Mouse (Mus musculus): ENCODE data around the gene Itga11.

Itga11 gene

DNA sequence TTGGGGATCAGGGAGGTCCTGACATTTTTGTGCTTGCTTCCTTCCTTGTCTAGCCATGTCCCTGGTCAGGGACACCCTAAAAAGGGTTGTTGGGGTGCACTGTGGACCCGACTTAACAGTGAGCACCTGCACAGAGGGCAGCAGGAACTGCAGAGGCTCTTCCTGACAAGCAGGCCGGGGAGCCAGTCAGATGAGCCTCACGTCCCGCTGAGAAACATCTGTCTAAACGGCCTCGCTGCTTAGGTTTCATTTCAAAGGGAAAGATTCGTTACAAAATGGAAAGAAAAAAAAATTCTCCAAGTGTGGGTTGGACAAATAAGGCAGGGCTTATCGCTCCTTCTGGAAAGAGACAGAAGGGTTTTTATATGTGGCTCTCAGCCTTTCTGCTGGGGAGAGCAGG lies 40.4 kb downstream of the Itga11 start:
- TF ChIP-seq GATA4 (IDR thresholded peaks at IDR 0.05; ENCODE audit: insufficient replicate concordance, low read length): no peak

DNA sequence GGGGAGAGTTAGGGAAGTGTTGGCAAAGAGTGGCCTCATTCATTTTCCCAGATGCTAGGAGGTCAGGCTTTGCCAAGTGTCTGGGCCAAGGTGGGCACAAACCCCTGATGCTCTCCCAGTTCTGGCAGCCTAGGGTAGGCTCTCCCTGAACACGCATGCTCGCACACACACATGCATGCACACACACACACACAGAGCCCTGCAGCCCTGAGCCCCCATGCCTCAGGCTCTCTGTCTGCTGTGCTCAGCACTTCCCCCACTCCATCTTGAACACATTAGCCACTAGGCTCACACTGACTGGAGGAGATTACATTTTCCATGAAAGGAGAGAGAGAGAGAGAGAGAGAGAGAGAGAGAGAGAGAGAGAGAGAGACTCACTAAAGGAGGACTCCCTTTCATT lies 44.2 kb downstream of the Itga11 start:
- no peak for TF ChIP-seq GATA4 (IDR thresholded peaks at IDR 0.05; ENCODE audit: insufficient replicate concordance, low read length)

DNA sequence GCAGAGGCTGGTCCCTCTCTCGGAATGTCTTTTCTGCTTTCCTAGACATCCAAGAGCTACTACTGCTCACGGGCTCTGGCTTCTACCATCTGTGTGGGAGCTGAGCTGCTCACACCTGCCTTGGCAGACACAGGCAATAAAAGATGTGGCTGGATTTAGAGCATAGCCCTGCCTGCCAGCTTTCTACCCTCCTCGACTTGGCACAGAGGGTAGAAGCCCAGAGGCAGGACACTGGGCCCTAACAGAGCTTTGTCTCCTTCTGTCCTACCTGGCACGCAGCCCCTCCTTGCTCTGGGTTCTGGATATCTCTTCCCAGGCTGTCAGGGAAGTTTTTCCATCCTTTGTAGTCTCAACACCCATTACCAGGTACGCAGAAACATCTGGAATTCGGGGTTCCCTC lies 45.1 kb downstream of the Itga11 start:
- TF ChIP-seq GATA4 (IDR thresholded peaks at IDR 0.05; ENCODE audit: insufficient replicate concordance, low read length): no peak

DNA sequence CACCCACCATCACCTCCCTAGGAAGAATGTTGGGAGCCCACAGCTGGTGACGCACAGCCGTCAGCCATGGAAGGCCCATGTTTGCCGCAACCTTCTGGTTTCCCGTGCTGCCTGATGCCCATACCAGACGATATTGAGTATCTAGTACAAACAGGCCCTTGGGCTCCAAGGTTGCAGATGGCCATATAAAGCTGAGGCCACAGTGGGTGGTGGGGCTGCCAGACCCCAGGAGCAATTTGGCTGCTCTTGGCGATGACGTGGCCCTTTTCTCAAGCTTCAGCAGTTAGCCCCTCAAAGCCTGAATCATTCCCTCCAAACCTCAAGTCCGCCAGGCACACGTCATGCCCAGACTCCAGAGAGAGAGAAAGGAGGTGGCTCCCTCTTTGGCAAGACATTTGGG lies 46.5 kb downstream of the Itga11 start:
- no peak for TF ChIP-seq GATA4 (IDR thresholded peaks at IDR 0.05; ENCODE audit: insufficient replicate concordance, low read length)

DNA sequence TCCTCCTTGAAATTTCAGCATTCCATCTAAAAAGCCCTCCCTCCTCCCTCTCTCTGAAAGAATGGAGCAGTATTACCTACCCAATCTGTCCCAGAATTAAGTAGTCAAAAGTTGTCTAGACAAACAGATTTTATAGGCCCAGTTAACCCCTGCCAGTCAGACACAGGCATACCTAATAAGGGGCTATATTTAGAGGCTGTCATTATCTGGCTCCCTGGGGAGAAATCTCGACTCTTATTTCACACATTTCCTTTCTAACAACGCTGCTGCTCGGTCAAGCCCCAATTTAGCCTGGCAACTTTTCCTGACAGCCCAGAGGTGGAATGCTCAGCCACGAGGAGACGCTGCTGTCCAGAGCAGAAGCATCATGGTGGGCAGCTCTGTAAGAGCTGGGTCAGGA lies 47.6 kb downstream of the Itga11 start:
- TF ChIP-seq GATA4 (IDR thresholded peaks at IDR 0.05; ENCODE audit: insufficient replicate concordance, low read length): no peak

DNA sequence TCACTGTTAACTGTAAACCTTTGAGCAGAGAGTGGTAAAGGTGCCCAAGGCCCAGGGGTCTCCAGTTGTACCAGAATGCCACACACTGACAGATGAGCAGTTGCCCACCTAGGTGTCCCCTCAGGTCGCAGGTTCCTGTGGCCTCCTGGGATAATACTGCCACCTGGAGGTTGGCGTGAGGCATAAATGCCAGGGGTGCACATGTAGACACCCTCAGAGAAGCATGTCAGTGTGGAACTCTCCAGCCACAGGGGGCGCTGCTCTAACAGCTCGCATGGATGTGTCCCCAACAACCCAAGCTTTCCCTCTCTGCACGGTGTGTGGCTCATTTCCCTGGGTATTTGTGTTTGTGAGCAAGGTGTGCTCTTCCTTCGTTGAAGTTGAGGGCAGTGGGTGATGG lies 48.8 kb downstream of the Itga11 start:
- TF ChIP-seq GATA4 (IDR thresholded peaks at IDR 0.05; ENCODE audit: insufficient replicate concordance, low read length): no peak

DNA sequence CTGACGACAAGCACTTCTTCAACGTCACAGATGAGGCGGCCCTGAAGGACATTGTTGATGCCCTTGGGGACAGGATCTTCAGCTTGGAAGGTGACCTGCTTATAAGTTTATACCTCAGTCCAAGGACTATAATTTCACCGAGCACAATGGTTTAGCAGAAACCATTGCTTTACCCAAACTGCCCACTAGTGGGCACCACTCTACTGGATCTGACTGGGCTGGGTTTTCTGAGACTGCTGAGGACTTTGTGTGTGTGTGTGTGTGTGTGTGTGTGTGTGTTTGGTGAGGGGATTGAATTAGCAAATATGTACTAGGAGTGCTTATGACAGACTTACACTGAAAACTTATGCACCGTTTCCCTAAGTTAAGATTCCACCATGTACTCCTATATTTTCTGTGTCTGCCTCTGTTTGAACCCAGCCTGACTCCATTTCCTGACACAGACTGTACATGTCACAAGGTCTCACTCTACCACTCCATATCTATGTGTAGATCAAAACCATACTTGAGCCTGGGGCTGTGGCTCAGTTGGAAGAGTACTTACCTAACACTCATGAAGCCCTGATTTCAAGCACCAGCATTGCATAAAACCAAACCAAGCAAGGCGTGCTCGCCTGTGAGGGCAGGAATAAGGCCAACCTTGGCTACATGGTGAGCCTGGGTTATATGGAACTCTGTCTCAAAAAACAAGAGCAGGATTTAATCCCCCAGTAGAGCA lies 67.1 kb downstream of the Itga11 start:
- no peak for TF ChIP-seq GATA4 (IDR thresholded peaks at IDR 0.05; ENCODE audit: insufficient replicate concordance, low read length)

DNA sequence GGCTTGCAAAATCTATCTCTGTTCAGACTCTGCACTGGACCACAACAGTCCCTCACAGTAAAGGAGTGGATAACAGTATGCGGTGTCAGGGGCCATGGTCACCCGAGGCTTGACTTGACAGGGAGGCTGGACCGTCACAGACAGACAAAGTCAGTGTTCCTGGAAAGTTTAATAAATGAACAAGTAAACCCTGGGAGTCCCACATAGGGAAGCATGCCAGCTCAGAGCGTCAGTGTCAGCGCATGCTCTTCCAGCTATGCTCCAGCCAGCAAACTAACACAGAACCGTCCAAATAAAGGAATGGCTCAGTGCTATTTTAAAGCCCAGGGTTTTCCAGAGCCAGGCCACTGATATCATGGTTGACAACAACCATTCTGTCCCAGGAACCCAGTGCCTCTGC lies 69.0 kb downstream of the Itga11 start:
- TF ChIP-seq GATA4 (IDR thresholded peaks at IDR 0.05; ENCODE audit: insufficient replicate concordance, low read length): no peak

DNA sequence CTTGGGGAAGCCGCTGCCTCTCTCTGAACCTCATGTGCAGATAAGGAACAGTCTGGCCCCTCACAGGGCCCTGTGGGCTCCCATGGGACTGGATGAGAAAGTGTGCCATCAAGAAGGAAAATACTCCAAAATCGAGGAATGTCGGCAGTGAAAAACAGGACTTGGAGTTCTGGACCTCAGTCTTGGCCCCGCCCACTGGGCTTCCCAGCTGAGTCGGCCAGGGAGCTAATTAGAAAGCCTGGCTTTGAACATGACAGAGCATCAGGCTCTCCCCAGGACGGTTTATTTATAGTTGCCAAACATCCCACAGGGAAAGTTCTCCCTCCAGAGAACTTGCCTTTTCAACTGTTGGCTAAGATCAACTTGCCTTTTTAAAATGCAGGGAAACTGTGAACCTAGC lies 72.0 kb downstream of the Itga11 start:
- TF ChIP-seq GATA4 (IDR thresholded peaks at IDR 0.05; ENCODE audit: insufficient replicate concordance, low read length): no peak

DNA sequence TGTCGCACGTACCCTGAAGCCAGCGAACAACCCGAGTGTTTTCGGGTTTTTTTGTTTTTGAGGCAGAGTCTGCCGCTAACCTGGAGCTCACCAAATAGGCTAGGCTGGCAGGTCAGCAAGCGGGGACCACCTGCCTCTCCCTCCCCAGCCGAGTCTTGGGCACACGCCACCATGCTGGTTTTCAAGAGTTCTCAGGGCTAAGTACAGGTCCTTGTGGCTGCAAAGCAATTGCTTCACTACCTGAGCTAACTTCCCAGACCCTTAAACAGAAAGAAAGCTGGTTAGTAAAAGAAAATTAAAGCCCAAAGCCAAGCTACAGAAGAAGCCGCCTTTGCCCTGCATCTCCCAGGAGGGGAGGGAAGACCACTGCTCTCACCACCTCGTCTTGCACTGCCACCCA lies 72.8 kb downstream of the Itga11 start:
- TF ChIP-seq GATA4 (IDR thresholded peaks at IDR 0.05; ENCODE audit: insufficient replicate concordance, low read length): no peak

DNA sequence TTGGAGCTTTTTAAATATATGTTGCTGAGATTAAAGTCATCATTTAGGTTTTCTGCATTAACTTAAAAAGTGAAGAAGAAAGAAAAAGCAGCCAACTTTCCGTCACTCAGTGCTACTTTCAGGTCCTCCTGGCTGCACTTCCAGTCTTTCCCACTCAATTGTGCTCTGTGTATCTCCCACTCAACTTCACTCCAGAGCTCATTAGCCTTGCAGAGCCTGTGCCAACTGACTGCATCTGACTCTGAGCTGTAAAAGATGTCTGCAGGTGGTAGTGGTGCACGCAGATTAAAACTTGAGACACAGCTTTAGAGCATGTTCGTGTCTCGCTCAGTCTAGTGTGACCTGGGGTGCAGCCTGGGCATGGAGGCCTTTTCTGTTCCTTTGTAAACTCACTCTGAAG lies 80.7 kb downstream of the Itga11 start:
- TF ChIP-seq GATA4 (IDR thresholded peaks at IDR 0.05; ENCODE audit: insufficient replicate concordance, low read length): no peak

DNA sequence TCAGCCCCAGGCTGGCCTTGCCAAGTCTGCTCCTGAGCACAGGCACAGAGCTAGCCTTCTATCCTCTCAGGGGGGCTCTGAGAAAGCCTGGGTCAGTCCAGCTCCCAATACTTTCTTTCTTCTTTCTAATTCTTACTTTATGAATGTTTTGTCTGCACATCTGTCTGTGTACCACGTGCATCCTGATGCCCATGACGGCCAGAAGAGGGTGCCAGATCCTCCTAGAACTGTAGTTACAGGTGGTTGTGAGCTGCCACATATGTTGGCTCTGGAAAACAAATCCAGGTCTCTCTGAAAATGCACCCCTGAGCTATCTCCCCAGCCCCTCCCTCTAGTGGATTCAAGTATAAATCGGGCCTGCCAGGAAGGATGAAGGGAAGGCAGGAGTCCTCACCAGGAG lies 82.0 kb downstream of the Itga11 start:
- TF ChIP-seq GATA4 (IDR thresholded peaks at IDR 0.05; ENCODE audit: insufficient replicate concordance, low read length): no peak

DNA sequence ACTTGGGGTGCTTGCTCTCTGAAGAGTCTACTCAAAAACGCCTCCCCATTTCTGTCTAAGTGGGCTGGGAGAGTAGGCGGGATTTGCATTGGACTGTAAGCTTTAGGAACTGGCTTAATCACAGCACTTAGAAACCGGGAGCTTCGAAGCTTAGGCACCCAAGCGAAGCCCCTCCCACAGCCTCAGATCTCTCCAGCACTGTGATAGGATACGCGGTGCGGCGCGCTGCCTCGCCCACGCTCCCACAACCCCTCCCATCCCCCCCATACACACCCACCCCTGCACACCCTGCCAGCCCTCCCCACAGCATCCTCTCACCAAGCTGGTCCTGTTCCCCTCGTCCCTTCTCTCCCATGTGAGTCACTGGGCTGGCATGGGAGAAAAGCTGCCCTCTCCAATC lies 85.9 kb downstream of the Itga11 start:
- no peak for TF ChIP-seq GATA4 (IDR thresholded peaks at IDR 0.05; ENCODE audit: insufficient replicate concordance, low read length)

DNA sequence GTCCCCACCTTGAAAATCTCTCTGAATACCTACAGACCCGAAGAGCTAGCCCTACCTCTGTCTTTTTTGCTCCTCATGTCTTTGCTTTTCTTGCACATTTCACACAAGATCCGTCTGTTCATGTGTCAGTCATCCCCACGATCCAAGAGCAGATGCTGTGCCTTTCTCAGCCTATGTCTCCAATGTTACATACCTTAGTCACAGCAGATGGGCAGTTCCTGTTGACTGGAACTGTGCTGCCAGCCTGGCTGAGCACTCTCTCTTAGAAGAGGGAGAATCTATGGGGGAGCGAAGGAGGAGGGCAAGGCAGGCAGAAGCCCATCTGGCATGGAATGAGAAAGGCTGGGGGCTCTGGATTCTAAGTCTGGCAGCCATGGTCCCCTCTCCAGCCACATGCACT lies 87.7 kb downstream of the Itga11 start:
- TF ChIP-seq GATA4 (IDR thresholded peaks at IDR 0.05; ENCODE audit: insufficient replicate concordance, low read length): no peak

DNA sequence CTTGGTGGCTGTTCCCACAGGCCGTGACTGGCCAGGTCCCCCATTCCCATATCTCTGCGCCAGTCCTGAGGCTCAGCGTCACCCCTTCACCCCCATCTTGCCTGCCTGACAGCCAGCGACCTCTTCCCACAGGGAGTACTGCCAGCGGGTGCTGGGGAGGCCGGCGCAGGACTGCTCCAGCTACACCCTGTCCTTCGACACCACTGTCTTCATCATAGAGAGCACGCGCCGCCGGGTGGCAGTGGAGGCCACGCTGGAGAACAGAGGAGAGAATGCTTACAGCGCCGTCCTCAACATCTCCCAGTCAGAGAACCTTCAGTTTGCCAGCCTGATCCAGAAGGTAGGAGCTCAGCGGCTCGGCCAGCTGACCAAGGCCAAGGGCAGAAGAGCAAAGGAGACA lies 89.8 kb downstream of the Itga11 start:
- TF ChIP-seq GATA4 (IDR thresholded peaks at IDR 0.05; ENCODE audit: insufficient replicate concordance, low read length): no peak

DNA sequence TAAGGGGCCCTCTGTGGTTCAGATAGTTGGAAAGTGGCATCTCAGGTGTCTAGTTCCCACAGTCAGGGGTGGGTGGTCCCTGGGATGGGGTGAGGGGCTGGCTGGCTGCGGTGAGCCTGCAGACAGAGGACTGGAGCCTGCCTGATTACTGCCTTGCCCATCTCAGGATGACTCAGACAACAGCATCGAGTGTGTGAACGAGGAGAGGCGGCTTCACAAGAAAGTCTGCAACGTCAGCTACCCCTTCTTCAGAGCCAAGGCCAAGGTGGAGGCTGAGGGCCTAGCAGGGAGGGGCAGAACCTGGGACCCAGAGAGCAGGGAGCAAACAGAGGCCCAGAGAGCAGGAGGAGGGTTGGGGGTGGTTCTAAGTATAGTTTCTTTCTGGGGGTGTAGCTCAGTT lies 90.7 kb downstream of the Itga11 start:
- TF ChIP-seq GATA4 (IDR thresholded peaks at IDR 0.05; ENCODE audit: insufficient replicate concordance, low read length): no peak

DNA sequence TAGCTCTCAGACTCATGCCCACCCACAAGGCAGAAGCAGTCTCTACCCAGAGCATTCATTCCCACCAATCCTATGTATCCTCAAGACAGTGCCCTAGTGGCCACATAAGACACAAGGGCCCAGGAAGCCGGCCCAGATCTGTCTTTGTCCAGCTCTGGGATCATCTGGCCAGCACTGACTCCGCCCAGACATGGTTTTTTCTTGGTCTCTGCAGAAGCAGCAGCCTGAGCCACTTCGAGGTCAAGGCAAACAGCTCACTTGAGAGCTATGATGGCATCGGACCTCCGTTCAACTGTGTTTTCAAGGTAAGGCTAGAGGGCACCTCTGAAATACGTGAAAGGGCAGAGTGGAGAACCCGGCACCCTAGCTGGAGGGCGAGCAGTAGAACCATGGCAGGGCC lies 95.1 kb downstream of the Itga11 start:
- no peak for TF ChIP-seq GATA4 (IDR thresholded peaks at IDR 0.05; ENCODE audit: insufficient replicate concordance, low read length)
